Mouse (Mus musculus) intestine, postnatal 0 days (tissue): ENCODE measurements around the gene Apba2. TPM values are rescaled to one million over a fixed set of nuclear protein-coding genes. Genes with fewer than 3 reads are reported as not detected.

ENCODE experiments used
- ATAC-seq: fragments of 200-750 bp; cut with Nextera tagmentation; 2 replicates; pipeline ENCODE4 v1.8.0; 2017; ENCODE audit warnings: mild to moderate bottlenecking, moderate TSS enrichment, moderate library complexity
- H3K27ac ChIP-seq: fragments of 300-500 bp; sonication (generic); 2 replicates; pipeline ENCODE4 v1.5.1; 2014; ENCODE audit warnings: mild to moderate bottlenecking, low read depth, low read length, moderate library complexity
- H3K27me3 ChIP-seq: fragments of 300-500 bp; sonication (generic); replicated peaks from 2 replicates; pipeline ENCODE4 v1.6.1; 2014; ENCODE audit warnings: low read length, mixed read lengths; ENCODE audit not compliant: control insufficient read depth, insufficient read depth
- H3K36me3 ChIP-seq: fragments of 300-500 bp; sonication (generic); 2 replicates; pipeline ENCODE4 v1.6.1; 2014; ENCODE audit warnings: mild to moderate bottlenecking, moderate library complexity; ENCODE audit not compliant: control insufficient read depth, insufficient read depth
- H3K4me1 ChIP-seq: fragments of 300-500 bp; sonication (generic); replicated peaks from 2 replicates; pipeline ENCODE4 v1.6.1; 2014; ENCODE audit warnings: antibody characterized with exemption, low read length, mixed read lengths; ENCODE audit not compliant: control insufficient read depth, insufficient read depth
- H3K4me2 ChIP-seq: fragments of 300-500 bp; sonication (generic); replicated peaks from 2 replicates; pipeline ENCODE4 v1.6.1; 2014; ENCODE audit warnings: low read depth, mild to moderate bottlenecking, moderate library complexity
- H3K4me3 ChIP-seq: fragments of 300-500 bp; sonication (generic); 2 replicates; pipeline ENCODE4 v1.5.1; 2014; ENCODE audit warnings: low read depth, low read length
- H3K9ac ChIP-seq: fragments of 300-500 bp; sonication (generic); 2 replicates; pipeline ENCODE4 v1.6.1; 2014; ENCODE audit warnings: mild to moderate bottlenecking, low read depth, low read length
- H3K9me3 ChIP-seq: fragments of 300-500 bp; sonication (generic); 2 replicates; pipeline ENCODE4 v1.6.1; 2016; ENCODE audit warnings: mixed run types; ENCODE audit not compliant: control insufficient read depth
- CTCF ChIP-seq: sonication (generic); IDR thresholded peaks from 2 replicates; pipeline ENCODE4 v1.5.1; 2016; ENCODE audit warnings: low read depth, mild to moderate bottlenecking, control low read depth, antibody characterized with exemption, moderate library complexity
- WGBS: fragments of 180-500 bp; shearing (Covaris S2); extraction: QIAGEN DNeasy Blood & Tissue Kit; methylation state at CpG from one replicate; pipeline ENCODE4 v1.1.7; 2014; 5-methylcytosine and 5-hydroxymethylcytosine counted together
- polyA plus RNA-seq: library from polyadenylated mRNA; unstranded; fragments of >200 nt; fragmentation: Nextera tagmentation; extraction: Ambion mirVana; gene quantifications from 2 replicates; pipeline ENCODE4 v1.2.1, GENCODE M21; 2015

Apba2 gene
- polyA plus RNA-seq, 1 experiment from 2014 or later = 4.3 TPM

DNA sequence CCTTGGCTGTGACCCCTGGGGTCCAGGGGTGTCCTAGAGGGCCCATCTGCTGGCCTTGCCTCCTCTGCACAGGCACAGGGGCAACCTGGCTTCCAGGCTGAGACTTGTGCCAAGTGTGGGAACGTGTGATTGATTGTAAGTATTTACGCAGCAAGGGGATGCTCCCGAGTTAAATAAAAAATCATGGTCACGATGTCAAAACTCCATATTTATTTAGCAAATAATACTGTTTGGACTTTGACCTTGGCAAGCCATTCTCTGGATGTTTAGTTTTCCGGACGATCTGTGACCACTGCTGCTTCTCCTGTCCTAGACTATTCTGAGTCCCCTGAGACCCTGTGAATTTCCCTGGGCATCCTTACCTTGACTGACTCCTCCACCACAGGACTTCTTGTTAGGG lies 252.2 kb downstream of the Apba2 start:
- TF ChIP-seq CTCF = no peak
- Histone ChIP-seq H3K36me3 (no peaks in the 10 kb centered on the region), H3K4me1 (no peaks in the 10 kb centered on the region), H3K4me3 (no peak overlapping the region), H3K9ac (no peak overlapping the region), H3K27ac (no peak overlapping the region), H3K27me3 (no peaks in the 10 kb centered on the region), H3K9me3 (no peaks in the 10 kb centered on the region), H3K4me2 (no peak overlapping the region)
- 25% methylated on average over 6 of the region's 6 CpGs for WGBS
- ATAC-seq = no peak

DNA sequence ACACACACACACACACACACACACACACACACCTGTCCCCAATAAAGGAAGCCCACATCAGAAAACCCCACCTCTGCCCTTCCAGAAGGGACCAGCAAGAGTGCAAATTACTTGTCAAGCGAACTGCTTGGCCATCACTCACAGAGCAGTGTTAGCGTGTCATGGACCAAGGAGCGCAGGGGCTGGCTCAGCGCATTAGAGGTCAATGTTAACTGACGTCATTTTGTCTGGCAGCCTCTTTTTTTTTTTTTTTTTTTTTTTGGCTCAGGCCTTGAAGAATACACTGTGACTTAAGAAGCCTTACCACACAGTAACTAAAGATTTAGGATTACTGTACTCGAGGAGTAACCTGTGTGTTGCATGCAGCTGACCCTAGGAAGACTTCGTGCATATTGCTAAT lies 252.7 kb downstream of the Apba2 start:
- H3K36me3 ChIP-seq = no peaks in the 10 kb centered on the region
- no peak for ATAC-seq
- H3K4me2 ChIP-seq = no peak overlapping the region
- no peak overlapping the region for H3K27ac ChIP-seq
- H3K4me3 ChIP-seq = no peak overlapping the region
- H3K9ac ChIP-seq = no peak overlapping the region
- WGBS = 67% methylated on average over 7 of the region's 7 CpGs
- no peaks in the 10 kb centered on the region for H3K4me1 ChIP-seq
- no peak for TF ChIP-seq CTCF
- no peaks in the 10 kb centered on the region for H3K27me3 ChIP-seq
- H3K9me3 ChIP-seq = no peaks in the 10 kb centered on the region

DNA sequence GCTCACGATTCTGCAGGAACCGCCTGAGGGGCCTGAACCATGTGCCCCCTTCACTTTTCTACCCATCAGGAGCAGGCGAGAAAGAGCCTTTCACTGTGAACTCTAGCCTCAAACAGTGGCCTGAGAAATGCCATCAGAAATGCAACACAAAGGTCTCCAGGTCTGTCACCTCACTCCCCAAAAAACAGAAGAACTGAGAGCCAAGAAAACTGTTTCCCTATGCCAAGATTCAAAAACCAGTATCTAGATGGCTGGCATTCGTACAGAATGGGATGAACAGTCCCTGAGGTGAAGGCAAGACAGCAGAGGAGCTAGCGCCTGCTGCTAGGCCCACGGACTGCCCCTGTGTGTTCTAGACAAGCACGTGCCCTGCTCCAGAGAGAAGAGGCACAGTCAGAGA lies 253.6 kb downstream of the Apba2 start:
- 80% methylated on average over 7 of the region's 7 CpGs for WGBS

DNA sequence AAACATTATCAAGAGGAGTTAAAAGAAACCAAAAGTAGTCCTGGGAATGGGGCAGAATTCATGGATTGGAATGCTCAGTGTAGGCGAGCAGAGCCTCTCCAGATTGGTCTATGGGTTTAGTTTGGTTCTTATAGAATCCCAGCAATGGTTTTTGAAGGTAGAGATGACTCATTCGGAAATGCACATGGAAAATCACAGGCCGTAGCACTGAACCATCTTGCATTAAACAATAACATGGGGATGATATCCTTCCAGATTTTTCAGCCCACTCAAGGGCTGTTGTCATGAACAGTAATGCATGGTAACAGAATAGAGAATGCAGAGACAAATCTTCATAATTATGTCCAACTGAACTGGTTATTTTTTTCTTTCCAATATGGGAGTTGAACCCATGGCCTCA lies 264.1 kb downstream of the Apba2 start:
- H3K9ac ChIP-seq = no peak overlapping the region
- TF ChIP-seq CTCF = no peak
- no peak overlapping the region for H3K4me2 ChIP-seq
- 73% methylated on average over 3 of the region's 3 CpGs for WGBS
- H3K9me3 ChIP-seq = no peaks in the 10 kb centered on the region
- H3K4me3 ChIP-seq = no peak overlapping the region
- no peaks in the 10 kb centered on the region for H3K4me1 ChIP-seq
- ATAC-seq = no peak
- no peaks in the 10 kb centered on the region for H3K27me3 ChIP-seq
- H3K36me3 ChIP-seq = no peaks in the 10 kb centered on the region
- no peak overlapping the region for H3K27ac ChIP-seq

More for the DNA sequence above, 253.6 kb downstream of the Apba2 start:
- Histone ChIP-seq H3K4me2 (no peak overlapping the region), H3K36me3 (no peaks in the 10 kb centered on the region), H3K4me3 (no peak overlapping the region), H3K9me3 (no peaks in the 10 kb centered on the region), H3K27me3 (no peaks in the 10 kb centered on the region), H3K27ac (no peak overlapping the region), H3K9ac (no peak overlapping the region), H3K4me1 (no peaks in the 10 kb centered on the region)
- no peak for ATAC-seq
- TF ChIP-seq CTCF = no peak

DNA sequence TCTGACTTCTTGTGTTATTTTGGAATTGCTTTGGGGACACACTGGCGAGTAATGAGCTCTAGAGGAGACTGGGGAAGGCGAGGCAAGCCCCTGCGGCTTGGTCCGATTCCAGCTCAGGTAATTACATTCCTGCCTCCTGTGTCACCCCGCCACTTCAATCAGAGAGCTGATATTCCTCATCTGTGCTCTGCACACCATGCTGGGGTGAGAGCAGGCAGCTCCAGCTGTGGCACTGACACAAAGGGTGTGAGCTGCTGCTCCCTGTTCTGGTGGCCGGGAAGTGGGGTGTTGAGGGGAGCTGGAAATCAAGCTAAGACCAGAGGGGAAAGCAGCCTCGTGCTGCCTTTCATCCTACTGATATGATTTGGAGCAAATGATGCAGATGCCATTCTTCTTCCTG lies 268.3 kb downstream of the Apba2 start:
- H3K9me3 ChIP-seq = no peaks in the 10 kb centered on the region
- no peaks in the 10 kb centered on the region for H3K36me3 ChIP-seq
- no peak overlapping the region for H3K9ac ChIP-seq
- H3K27ac ChIP-seq = no peak overlapping the region
- H3K4me3 ChIP-seq = no peak overlapping the region
- ATAC-seq = no peak
- no peaks in the 10 kb centered on the region for H3K27me3 ChIP-seq
- no peaks in the 10 kb centered on the region for H3K4me1 ChIP-seq
- 64% methylated on average over 7 of the region's 7 CpGs for WGBS
- TF ChIP-seq CTCF = no peak
- H3K4me2 ChIP-seq = no peak overlapping the region

DNA sequence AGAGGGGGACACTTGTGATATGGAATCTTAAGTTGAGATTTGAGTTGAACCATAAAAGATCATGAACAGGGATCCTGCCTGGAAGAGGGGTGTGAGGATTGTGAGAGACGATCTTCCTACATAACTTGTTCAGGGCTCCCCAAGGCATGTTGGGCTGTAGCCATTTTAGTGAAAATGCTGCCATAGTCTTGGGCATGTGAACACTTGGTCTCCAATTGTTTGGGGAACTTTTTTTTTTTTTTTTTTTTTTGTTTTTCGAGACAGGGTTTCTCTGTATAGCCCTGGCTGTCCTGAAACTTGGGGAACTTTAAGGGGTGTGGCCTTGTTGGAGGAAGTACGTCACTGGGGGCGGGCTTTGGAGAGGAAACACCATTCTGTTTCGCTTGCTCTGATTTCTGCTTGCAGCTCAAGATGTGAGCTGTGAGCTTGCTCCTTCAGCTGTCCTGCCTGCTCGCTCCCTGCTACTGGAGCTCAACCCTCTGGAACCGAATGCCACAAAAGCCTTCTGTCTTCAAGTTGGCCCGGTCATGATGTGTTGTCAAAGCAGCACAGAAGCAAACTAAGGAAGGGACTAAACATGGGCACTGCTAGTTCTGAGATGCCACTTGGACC lies 269.4 kb downstream of the Apba2 start:
- Histone ChIP-seq H3K27ac (no peak overlapping the region), H3K4me3 (no peak overlapping the region), H3K9ac (no peak overlapping the region), H3K4me2 (no peak overlapping the region), H3K27me3 (no peaks in the 10 kb centered on the region), H3K36me3 (no peaks in the 10 kb centered on the region), H3K9me3 (no peaks in the 10 kb centered on the region), H3K4me1 (no peaks in the 10 kb centered on the region)
- TF ChIP-seq CTCF = no peak
- 75% methylated on average over 8 of the region's 8 CpGs for WGBS
- ATAC-seq = no peak

DNA sequence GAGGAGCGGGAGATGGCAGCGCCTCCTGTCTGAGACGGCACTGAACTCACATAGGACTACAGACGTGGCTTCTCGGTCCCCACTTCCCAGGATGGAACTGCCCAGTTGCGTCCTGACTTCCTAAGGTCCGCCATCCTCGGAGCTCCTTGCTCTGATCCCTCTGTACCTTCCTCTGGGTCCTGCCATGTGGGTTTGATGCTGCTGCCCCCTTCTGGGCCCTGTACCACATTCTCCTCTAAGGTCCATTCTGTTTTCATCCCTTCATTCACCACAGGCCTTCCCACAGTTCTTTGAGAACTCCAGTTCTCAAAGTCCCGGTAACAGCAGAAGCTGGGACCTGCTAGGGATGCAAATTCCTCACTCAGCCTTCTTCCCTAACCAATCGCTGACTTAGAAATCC lies 272.0 kb downstream of the Apba2 start:
- 0 out of 2 replicates have a peak, but pooled peaks have one; percentile 23 for TF ChIP-seq CTCF
- no peak for ATAC-seq

More for the DNA sequence above, 272.0 kb downstream of the Apba2 start:
- Histone ChIP-seq H3K4me2 (no peak overlapping the region), H3K9me3 (no peaks in the 10 kb centered on the region), H3K27me3 (no peaks in the 10 kb centered on the region), H3K4me1 (no peaks in the 10 kb centered on the region), H3K4me3 (no peak overlapping the region), H3K9ac (no peak overlapping the region), H3K27ac (no peak overlapping the region), H3K36me3 (no peaks in the 10 kb centered on the region)
- 51% methylated on average over 10 of the region's 10 CpGs for WGBS
